Mouse (Mus musculus): Measurements from ENCODE around the gene Irak2. TPM values are rescaled to one million over a fixed set of nuclear protein-coding genes. Genes with fewer than 3 reads are reported as not detected.
A peak's percentile ranks its signal among the peaks of the same experiment; 100 is the strongest.

The Irak2 gene
- total RNA-seq (2021): 10 to 100 TPM in 1 of 2 experiments, 1 to 10 TPM in 1; 8.9 to 11.1 TPM

DNA sequence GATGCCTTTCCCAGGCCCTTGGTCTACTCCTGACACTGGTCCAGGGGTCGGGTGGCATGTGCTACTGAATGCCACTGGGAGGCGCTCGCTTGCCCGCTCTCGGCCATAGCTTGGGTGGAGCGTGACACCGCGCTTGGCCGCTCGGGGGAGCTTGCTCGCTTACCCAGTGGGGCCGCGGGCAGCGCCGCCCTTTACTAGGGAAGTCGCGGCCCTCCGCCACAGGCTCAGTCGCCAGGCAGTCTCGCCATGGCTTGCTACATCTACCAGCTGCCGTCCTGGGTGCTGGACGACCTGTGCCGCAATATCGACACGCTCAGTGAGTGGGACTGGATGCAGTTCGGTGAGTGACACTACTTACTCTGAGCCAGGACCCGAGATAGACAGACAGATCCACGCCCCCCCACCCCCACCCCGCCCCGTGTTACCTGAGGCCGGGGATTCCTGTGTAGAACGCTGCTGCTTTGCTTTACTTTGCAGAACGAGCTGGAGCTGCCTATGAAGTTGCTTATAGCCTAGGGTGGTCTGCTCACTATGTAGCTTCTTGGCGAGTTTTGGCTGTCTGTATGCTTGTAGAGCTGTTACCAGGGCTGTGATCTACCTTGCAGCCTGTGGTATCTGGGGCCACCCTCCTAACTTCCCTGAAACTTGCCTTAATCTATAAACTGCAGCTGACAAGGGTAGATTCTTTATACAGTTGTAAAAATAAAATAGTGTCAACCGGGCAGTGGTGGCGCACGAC is at the start of gene Irak2:
Gene Irak2 (plus strand): TSS at position 166 of the 739 bp plus-strand sequence.
- DNase-seq: peak; percentile 98

DNA sequence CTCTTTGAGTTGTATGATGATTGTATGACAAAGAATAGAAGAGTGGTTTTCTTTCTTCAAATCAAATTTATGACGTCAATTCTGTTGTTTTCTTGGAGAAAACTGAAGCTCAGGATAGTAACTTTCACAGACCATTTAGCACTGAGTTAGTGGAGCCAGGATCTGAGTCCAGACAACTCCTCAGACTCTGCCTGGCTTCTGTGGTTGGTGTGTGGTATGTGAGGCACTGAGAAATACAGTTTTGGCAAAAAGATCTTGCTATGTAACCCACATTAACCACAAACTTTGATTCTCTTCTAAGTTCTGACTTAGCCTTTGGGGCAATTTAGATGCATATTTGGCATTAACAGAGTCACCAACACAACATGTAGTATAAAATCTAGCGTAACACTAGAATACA is 45.6 kb upstream of the Irak2 start:
- DNase-seq: no peak

DNA sequence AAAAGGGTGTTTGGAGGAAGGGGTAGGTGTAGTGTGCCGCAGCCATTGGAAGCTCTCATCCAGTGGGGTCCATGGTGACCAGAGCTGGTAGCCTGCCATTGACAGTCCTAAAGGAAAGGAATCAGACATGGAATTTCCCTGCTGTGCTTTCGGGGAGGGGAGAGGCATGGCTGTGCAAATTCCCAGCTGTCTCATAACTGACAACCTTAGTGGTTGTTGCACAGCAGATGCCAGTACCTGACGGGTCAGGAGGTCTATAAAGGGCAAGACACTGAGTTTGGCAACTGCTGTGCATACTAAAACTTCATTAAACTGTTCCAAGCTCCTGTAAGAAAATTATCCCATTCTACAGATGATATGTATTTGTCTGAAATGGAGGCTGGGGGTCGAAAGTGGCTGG is 40.3 kb upstream of the Irak2 start:
- no peak for DNase-seq

DNA sequence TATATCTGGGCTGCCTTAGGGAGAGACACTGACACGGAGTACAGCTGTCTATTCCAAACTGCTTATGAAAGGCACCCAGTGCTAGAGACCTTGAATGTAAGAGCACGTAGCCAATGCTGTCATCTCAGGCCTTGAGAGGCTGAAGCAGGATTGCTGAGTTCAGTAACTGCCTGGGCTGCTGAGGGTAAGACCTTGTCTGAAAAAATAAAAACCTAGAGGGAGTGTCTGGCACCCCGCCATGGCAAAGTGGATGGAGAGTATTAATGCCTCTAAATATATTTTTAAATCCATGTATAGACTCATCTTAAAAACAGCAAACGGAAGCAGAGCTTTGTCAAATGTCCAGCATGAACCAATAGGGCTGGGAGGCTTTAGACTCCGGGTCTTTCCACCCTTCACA is 38.4 kb upstream of the Irak2 start:
- peak; percentile 21 for DNase-seq

DNA sequence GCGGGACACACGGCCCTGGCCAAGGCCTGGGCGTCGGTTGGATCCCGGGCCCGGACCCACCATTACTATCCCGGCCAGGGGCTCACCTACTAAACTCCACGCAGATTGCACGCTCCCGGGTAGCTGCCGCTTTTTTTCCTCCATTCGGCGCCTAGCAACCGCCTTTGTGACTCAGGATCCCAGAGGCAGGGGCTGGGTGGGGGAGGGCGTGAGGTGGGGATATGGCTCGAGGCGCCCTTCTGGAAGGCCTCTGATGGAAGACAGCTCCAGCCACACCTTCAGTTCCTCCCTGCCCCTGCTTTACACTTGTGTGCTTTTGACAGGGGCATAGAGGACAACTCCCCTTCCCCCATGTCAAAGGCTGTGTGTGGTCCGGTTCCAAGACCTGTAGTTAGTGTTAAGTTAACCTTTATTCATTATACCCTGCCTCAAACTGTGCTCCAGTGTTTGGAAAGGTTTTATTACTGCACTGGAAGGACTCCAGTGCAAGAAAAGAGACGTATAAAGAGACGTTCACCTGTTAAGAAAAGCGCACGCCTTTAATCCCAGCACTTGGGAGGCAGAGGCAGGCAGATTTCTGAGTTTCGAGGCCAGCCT is 37.6 kb upstream of the Irak2 start, which contains the start of gene Fancd2os:
Gene Fancd2os (minus strand): TSS at position 173 of the 597 bp plus-strand sequence.
- DNase-seq: no peak

DNA sequence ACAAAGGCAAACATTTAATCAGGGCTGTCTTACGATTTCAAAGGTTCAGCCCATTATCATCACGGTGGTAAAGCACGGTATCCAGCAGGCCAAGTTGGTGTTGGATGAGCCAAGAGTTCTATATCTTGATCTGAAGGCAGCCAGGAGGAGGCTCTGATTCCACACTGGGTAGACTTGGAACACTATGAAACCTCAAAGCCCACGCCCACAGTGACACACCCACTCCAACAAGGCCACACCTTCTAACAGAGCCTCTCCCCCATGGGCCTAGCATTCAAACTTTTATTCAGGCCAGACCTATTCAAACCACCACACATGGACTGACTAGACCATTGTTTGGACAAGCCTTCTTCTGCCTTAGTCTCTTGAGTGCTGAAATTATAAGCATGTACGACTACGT is 35.4 kb upstream of the Irak2 start:
- DNase-seq: no peak

DNA sequence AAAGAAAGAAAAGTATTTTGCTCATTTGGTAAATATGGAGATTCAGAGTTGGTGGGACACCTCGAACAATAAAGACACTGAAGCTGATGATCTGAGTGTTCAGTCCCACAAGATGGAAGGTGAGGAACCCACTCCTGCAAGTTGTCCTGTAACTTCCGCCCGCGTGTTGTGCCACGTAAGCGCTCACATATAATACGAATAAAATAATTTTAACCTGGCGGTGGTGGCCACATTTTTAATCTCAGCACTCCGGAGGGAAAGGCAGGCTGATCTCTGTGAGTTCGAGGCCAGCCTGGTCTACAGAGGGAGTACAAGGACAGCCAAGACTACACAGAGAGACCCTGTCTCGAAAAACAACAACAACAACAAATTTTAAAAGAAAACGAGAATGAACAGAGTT is 34.3 kb upstream of the Irak2 start:
- no peak for DNase-seq

DNA sequence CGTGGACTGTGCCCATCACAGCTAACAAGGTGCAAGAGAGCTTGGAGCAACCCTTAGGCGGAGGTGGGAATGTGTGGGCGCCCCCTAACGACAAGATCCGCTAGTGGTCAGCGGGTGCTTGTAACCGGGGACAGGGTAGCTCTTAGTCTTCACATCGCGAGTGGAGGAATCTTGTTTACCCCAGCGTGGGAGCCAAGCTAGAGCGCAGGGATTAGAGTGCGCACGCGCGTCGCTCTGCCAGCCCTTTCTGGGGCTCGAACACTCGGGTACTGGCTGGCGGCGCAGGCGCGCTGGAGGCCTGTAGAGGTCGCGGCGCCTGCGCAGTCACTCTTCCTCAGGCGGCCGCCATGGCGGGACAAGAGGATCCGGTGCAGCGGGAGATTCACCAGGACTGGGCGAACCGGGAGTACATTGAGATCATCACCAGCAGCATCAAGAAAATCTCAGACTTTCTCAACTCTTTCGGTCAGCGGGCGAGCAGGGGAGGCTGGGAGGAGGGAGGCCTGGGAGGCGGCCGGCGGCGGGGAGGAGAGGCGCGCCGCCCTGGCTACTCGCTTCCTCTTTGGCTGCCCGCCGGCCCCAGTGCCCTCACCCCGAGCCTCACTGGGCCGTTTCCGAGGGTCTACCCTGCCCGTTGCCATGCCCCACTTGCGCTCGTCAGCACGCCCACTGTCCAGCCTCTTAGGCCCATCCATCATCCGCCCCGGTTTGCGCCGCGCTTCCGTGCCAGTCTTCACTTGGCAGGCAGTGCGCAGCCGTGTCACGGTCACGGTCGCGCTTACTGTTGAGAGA is 33.6 kb upstream of the Irak2 start, which contains the start of gene Brk1:
Gene Brk1 (plus strand): TSS at position 341 of the 792 bp plus-strand sequence.
- DNase-seq: peak; percentile 87

DNA sequence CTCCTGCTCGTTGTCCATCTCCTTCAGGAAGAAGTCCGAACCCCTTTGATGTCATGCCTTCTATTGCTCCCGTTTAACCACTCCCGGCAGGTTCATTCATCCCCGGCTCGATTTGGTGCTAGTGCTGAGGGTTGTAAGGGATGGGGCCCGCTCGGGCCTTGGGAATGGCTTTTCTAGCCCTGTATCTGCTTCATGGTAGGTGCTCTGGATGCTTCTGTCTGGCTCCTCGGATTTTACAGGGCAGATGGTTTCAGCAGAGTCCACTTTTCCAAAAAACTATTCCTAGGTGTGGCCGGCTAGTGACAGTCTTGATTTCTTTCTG is 33.1 kb upstream of the Irak2 start:
- no peak for DNase-seq

DNA sequence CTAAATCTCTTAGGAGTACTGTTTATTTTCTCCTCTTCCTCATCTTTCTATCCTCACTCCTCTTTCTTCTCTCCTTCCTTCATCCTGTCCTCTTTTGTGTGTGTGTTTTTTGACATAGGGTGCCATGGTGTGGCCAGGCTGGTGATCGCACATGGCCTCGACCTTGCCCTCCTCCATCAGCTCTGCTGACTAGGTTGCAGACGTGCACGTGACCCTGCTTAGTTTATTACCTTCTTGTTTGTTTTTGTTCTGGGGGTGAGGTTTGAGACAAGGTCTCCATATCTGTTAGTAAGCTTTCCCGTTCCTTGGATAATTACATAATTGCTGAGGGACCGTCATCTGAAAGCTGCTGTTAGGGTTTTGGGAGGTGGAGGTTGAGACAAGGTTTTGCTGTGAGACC is 29.4 kb upstream of the Irak2 start:
- DNase-seq: no peak

DNA sequence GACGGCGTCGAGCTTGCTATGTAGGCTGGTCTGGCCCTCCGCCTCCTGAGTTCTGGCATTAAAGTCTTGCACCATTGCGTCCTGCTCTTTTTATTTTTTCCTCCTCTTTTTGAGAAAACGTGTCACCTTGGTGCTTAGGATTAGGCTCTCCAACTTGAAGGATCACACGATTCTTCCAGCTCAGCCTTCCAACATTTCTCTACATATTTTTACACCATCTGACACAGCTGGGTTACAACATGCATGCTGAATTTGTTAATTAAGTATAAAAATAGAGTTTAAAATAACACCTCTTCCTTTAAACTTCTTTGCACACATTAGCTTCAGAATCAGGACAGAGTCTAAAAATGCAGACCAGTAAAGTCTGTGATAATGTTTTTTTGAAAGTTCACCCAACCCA is 29.0 kb upstream of the Irak2 start:
- no peak for DNase-seq

DNA sequence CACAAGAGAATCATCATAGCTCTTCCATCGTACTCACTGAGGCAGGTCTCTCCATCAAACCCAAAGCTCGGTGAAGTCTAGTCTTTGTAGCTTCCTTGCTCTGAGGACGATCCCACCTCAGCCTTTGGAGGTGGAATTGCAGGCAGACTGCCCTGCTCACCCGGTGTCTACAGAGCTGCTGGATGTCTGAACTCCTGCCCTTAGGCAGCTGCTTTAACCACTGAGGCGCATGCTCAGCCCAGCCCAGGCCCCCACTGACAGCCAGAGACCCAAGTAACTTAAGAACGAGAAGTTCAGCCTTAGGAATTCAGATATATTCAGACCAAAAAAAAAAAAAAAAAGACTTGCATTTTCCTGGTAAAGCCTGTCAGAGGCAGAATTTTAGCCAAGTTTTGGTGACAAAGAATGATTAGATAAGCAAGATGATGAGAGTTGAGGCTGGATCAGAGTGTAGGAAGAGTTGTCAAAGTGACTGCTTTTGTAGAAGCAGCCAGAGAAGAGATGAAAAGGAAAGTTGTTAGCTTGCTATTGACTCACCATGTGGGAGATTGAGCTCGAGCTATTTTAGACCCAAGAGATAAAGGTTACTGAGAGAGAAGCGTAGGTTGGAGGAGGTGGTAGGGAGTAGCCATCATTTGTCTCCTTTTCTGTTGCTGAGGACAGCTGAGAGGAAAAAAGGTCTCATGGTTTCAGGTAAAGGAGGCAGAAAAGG is 25.9 kb upstream of the Irak2 start:
- DNase-seq: peak; percentile 28

DNA sequence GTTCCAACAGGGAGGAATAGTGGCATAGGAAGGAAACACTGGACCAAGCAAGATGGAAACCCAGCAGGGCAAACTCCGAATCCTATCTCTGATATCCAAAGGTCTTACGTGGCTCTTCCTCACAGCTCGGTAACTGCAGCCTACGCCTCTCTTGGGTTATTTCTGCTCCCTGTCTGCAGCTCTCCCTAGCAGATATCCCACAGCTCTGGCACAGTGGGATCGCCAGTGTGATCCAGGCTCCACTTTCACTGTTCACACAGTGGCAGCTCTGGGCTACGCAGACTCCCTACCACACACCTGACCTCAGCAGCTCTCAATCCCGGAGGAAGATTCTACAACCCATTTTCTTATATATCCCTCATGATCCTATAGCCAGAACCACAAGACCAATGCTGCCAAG is 24.1 kb upstream of the Irak2 start:
- no peak for DNase-seq

DNA sequence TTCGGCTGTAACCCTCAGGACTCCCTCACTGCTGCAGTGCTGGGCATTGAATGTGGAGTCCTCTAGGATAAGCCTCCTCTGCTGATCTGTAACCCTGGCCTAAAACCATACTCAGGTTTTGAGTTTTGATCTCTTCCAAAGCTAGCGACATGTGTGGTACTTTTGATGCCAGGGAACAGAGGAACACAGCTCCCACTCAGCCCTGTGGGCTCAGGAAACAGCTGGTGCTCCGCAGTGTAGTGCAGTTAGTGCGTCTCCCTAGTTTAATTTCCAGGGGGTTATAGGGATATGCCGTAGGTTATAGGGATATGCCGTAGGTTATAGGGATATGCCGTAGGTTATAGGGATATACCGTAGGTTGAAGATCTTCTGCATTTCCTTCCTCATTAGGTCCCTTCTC is 23.3 kb upstream of the Irak2 start:
- DNase-seq: no peak

DNA sequence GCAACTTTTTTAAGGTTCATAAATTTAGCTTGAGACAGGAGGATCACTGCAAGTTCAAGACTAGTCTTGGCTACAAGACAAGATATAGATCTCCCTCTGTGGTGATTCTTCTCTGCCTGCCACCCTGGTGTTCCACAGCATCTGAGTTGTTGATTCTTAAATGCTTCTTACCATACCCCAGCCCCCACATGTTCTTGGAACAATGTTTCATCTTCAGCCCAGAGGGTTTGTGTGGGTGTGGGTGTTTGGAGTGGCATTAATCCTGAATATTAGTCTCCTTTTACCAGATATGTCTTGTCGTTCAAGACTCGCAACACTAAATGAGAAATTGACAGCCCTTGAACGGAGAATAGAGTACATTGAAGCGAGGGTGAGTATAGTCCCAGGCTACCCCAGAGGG is 22.8 kb upstream of the Irak2 start:
- DNase-seq: no peak

DNA sequence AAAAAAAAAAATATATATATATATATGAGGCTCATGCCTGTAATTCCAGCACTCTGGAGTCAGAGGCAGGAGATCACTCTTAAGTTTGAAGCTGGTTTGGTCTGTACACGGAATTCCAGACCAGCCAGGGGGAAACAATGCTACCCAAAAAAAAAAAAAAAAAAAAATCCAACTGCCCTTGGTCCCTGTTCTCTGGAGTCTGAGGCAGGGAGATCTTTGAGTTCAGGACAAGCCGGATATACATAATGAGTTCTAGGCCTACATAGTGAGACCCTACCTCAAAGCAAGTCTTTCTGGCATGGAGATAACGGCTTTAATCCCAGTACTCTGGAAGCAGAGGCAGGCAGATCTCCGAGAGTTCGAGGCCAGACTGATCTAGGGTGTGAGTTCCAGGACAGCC is 14.9 kb upstream of the Irak2 start:
- peak; percentile 9 for DNase-seq

DNA sequence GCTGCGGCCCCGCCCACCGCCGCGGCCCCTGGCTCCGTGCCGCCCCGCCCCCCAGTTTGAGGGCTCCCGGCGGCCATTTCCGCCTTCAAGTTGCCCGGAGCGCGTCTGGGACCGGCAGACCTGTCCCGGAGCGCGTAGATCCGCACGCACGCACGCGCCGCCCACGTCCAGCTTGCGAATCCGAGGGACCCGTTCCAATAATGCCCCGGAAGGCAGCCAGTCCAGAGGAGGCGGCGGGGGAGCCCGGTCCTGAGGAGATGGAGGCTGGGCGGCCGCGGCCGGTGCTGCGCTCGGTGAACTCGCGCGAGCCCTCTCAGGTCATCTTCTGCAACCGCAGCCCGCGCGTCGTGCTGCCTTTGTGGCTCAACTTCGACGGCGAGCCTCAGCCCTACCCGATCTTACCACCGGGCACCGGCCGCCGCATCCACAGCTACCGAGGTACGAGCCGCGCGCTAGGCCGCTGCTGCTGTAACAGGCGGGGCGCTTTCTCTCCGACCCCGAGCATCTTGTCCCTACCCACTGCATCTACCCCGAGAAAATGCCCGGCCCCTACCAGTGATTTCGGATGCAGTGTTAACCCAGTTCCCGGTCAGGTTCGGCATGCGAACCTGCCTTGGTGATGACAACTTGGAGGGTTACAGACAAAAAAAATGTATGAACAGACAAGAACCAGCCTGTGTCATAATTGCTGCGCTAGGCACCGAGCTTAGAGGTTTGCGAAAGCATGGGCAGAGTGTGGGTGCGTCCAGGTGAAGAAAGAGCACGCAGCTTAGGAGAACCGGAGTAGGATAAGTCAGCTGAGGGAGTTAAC is 14.1 kb upstream of the Irak2 start, which contains the start of gene Vhl:
Gene Vhl (plus strand): TSS at position 19 of the 811 bp plus-strand sequence.
- DNase-seq: peak; percentile 90

DNA sequence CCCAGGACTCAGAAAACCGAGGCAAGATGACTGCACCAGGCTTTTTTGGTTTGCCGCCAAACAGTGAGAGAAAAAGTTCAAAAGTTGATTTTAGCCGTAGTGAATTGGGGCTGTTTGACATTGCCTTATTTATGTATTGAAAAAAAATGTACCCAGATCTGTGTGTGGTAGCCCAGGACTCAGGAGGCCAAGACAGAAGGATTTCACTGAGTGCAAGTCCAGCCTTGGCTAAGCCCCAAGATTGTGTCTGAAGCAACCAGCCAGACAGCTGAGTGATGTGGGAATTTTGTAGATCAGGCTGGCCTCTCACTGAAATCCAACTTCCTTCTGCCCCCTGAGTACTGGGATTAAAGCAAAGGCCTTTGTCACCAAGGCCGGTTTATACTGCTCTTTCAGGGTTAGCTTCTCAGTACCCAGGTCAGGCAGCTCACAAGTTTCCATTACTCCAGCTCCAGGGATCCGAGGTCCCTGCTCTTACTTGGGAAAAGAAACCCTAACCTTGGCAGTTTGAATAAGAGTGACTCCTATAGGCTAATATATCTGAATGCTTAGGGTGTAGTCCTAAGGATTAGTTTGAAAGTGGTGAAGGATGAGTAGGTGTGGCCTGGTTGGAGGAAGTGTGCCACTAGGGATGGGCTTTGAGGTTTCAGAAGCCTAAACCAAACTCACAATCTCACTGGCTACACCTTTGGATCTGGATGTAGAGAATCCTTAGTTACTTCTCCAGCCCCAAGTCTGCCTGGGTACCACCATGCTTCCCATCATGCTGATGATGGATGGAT is 13.1 kb upstream of the Irak2 start:
- DNase-seq: peak; percentile 19

DNA sequence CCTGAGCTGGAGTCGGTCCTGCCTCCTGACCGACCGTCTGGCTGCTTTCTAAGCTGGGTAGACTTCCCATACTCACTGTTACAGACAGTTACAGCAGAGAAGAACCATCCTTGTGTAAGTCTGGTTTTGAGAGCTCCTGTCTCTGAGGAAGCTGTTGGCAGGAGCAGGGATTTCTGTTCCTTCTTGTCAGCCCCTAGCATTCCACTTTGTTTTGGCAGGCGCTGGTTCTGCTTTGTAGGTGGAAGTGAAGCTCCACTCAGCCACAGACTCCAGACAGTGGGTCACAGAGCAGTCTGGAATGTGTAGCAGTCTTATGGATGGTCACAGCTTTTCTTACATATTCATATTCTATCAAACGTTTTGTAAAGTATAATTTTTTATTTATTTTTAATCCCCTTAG is 7.9 kb upstream of the Irak2 start:
- DNase-seq: no peak

DNA sequence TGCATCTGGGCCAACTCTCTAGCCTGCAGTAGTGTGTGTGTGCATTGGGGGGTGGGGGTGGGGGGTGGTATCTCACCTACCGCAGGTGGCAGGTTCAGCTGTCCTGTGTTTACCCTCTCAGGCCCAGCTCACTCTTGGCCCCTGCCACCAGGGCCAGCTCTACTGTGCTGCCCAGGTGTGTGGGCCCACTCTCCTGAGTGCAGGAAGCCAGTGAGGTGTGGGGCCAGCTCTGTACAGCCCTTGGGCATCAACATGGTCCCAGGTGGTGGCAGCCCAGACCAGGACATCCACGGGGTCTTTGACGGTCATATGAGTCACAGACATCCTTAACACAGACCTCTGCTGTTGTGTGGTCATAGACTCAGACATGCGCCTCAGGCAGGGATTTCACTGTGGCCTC is 5.4 kb upstream of the Irak2 start:
- no peak for DNase-seq

DNA sequence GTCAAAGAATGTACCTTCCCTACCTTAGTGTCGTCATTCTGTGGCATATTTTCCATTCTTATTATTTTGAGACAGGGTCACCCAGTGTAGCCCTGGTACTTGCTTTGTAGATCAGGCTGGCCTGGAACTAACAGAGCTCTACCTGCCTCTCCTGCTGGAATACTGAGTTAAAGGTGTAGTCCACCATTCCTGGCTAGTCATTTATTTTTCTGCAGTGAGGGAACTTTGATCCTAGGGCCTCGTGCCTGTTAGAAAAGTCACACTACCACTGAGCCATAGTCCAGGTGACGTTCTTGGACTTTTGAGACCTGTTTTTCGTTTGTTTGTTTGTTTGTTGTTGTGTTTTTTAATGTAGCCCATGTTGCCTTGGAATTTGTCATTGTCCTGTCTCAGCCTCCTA is 934 bp downstream of the Irak2 start:
- DNase-seq: no peak

Measured in heart, postnatal 4 days (tissue).